Mouse (Mus musculus) bone marrow macrophage, adult 2 months (primary cell): ENCODE results near the gene Bcar1.

ENCODE experiments used
- CTCF ChIP-seq: IDR thresholded peaks from 2 replicates; pipeline ENCODE4 v1.5.1; 2012; ENCODE audit warnings: low read depth, mild to moderate bottlenecking, low read length, moderate library complexity
- POLR2A ChIP-seq: IDR thresholded peaks from 2 replicates; pipeline ENCODE4 v1.6.1; 2012; ENCODE audit warnings: mild to moderate bottlenecking, low read depth, low read length, borderline replicate concordance

DNA sequence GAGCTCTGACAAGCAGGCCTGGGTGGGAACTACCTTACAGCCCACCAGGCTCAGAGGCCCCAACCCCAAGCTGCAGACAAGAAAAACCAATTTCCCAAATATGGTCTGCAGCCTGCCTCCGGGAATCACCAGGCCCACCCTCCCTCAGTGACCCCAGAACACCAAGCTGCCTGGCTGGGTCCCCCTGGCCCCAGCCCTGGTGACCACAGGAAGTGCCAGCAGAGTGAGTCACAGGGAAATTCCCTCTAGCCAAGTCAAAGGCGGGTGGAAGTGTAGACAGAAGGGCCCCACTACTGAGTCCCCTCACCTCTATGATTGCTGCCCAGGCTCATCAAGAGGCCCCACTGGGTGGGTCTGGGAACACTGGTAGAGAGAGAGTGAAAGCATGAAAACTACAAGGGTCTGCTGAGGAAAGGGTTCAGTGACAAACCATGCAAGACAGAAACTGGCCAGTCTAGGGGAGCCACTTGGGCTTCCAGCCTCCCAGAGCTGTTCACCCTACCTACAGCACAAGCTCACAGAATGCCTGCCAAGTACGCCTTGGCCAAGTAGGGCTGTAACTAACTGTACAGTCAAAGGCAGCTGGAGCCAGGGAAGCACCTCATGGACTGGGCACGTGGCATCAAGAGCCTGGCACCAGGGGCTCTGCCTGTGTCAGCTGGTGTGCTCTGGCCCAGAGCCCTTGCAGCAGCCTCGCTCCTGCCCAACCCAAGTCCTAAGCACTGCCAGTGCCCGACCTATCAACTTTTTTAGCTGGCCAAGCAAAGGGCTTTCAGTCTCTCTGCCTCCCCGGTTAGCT is 17.3 kb downstream of the Bcar1 start:
- TF ChIP-seq CTCF (no peak), POLR2A (no peak)
